Mouse (Mus musculus): ENCODE measurements around the gene C1rl. TPM values are rescaled to one million over a fixed set of nuclear protein-coding genes. Genes with fewer than 3 reads are reported as not detected.
"Not testable (repeated sequence)": the region's sequence is repeated elsewhere in the genome, so short reads cannot be mapped to it uniquely, and the experiment has no call there.

The C1rl gene
- total and polyA plus RNA-seq, 2 experiments from 2014 or later, result 0.22 to 0.48 TPM

DNA sequence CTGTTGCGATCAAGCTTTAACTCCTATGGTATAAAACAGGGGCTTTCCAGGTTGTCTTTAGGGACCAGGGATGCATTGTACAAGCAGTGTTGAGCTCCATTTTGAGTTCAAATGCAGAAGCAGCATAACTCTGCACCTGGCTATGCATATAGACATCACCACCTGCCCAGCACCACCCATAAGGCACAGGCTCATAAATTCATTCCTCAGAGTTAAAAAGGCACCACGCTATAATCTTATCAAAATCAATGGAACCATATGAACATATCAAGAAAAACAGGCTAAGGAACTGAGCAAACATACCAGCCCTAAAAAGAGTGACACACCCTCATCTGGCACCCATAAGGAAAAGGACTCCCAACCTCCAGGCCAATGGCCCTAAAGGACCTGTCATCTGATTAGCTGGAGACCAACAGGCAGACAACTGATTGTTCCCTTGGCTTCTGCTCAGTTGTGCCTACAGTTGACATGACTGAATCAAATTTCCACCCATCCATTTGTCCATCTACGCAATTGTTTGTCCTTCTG is 56.2 kb downstream of the C1rl start:
- TF ChIP-seq CTCF (IDR thresholded peaks at IDR 0.05; ENCODE audit: low read depth), result no peak
- no peak overlapping the region for H3K4me3 ChIP-seq (ENCODE audit: low read depth, low read length)
- H3K4me2 ChIP-seq (ENCODE audit: low read depth), result no peak overlapping the region
- no peak for ATAC-seq
- no peaks in the 10 kb centered on the region for H3K36me3 ChIP-seq (ENCODE audit: insufficient read depth)
- H3K4me1 ChIP-seq (ENCODE audit: insufficient read depth), result no peaks in the 10 kb centered on the region
- DNase-seq, result no peak
- peaks cover 6% of the 10 kb centered on the region; the same call in 1 of the 2 replicates for H3K9me3 ChIP-seq (ENCODE audit: low read length)
- WGBS, result 90% methylated on average over 3 of the region's 3 CpGs
- H3K27ac ChIP-seq (ENCODE audit: low read depth, low read length), result no peak overlapping the region
- no peak overlapping the region for H3K9ac ChIP-seq
- no peaks in the 10 kb centered on the region for H3K27me3 ChIP-seq (ENCODE audit: insufficient read depth, low read length)

DNA sequence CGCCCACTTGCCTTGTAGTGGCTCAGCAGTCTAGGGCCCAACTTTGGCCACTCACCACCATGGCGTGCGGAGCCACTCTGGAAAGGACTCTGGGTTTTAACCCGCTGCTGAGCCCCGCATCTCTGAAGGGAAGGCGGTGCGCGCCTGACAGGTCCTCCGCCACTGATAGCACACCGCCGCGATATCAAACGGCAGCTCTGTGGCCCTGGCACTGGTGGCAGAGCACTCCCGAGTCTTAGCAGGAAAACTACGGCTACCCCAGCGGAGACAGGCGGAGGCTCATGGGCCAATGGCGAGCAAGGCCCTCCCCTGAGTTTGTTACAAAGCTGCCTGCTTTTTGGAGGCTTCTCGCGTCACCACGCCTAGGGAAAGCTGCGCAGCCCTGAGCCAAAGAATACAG is 59.9 kb downstream of the C1rl start:
- no peak for ATAC-seq
- Histone ChIP-seq H3K36me3 (ENCODE audit: insufficient read depth) (no peaks in the 10 kb centered on the region), H3K4me2 (ENCODE audit: low read depth) (no peak overlapping the region), H3K9ac (no peak overlapping the region), H3K4me3 (ENCODE audit: low read depth, low read length) (no peak overlapping the region), H3K4me1 (ENCODE audit: insufficient read depth) (no peaks in the 10 kb centered on the region), H3K27me3 (ENCODE audit: insufficient read depth, low read length) (no peaks in the 10 kb centered on the region), H3K27ac (ENCODE audit: low read depth, low read length) (no peak overlapping the region), H3K9me3 (ENCODE audit: low read length) (peaks cover 6% of the 10 kb centered on the region; the same call in 1 of the 2 replicates)
- no peak for DNase-seq
- TF ChIP-seq CTCF (IDR thresholded peaks at IDR 0.05; ENCODE audit: low read depth), result no peak
- 71% methylated on average over 22 of the region's 22 CpGs for WGBS

DNA sequence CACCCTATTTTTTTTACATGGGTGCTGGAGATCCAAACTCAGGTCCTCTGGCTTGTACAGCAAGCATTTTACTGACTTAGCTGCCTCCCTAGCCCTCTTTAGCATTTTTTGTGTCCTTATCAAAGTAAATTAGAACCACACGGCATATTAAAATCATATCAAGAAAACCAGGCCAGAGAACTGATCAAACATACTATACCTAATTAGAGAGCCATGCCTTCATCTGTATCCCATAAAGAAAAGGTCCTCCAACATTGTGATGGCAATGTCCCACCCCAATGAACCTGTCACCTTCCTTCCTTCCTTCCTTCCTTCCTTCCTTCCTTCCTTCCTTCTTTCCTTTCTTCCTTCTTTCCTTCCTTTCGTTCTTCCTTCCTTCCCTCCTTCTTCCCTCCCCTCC is 63.0 kb downstream of the C1rl start:
- not testable (repeated sequence) for H3K4me2 ChIP-seq (ENCODE audit: low read depth); H3K27me3 ChIP-seq (ENCODE audit: insufficient read depth, low read length); H3K27ac ChIP-seq (ENCODE audit: low read depth, low read length); H3K4me1 ChIP-seq (ENCODE audit: insufficient read depth); H3K4me3 ChIP-seq (ENCODE audit: low read depth, low read length); H3K36me3 ChIP-seq (ENCODE audit: insufficient read depth); H3K9ac ChIP-seq; DNase-seq; H3K9me3 ChIP-seq (ENCODE audit: low read length); ATAC-seq
- 79% methylated on average over 2 of the region's 2 CpGs for WGBS

Other genes with a start within 250 kb of the C1rl start
- gene Cd163, start 188.5 kb upstream of the C1rl start, total RNA-seq (2014; rRNA removed), result 2.8 and 5.0 TPM in 2 replicates
- 1.1 and 1.6 TPM in 2 replicates for gene Cd163, start 188.5 kb upstream of the C1rl start, polyA plus RNA-seq (2015; fragmentation: Nextera tagmentation; extraction: Ambion mirVana)
- gene Pex5, start 78.0 kb upstream of the C1rl start, total RNA-seq (2014; rRNA removed), result 98.2 and 103 TPM in 2 replicates
- 49.6 and 55.3 TPM in 2 replicates for gene Pex5, start 78.0 kb upstream of the C1rl start, polyA plus RNA-seq (2015; fragmentation: Nextera tagmentation; extraction: Ambion mirVana)
- 167 and 223 TPM in 2 replicates for gene Clstn3, start 28.3 kb upstream of the C1rl start, total RNA-seq (2014; rRNA removed)
- gene Clstn3, start 28.3 kb upstream of the C1rl start, polyA plus RNA-seq (2015; fragmentation: Nextera tagmentation; extraction: Ambion mirVana), result 97.3 and 134 TPM in 2 replicates
- gene C1ra, start 19.3 kb downstream of the C1rl start, total RNA-seq (2014; rRNA removed), result 0.23 and 1.1 TPM in 2 replicates
- 0.49 and 0.58 TPM in 2 replicates for gene C1ra, start 19.3 kb downstream of the C1rl start, polyA plus RNA-seq (2015; fragmentation: Nextera tagmentation; extraction: Ambion mirVana)
- 1.9 and 2.9 TPM in 2 replicates for gene C1s1, start 49.2 kb downstream of the C1rl start, total RNA-seq (2014; rRNA removed)
- 0.67 and 0.83 TPM in 2 replicates for gene C1s1, start 49.2 kb downstream of the C1rl start, polyA plus RNA-seq (2015; fragmentation: Nextera tagmentation; extraction: Ambion mirVana)
- gene C1rb, start 77.2 kb downstream of the C1rl start, total RNA-seq (2014; rRNA removed), result not detected in 2 replicates
- not detected in 2 replicates for gene C1rb, start 77.2 kb downstream of the C1rl start, polyA plus RNA-seq (2015; fragmentation: Nextera tagmentation; extraction: Ambion mirVana)
- gene C1s2, start 143.0 kb downstream of the C1rl start, total RNA-seq (2014; rRNA removed), result 0.15 and 0.19 TPM in 2 replicates
- gene C1s2, start 143.0 kb downstream of the C1rl start, polyA plus RNA-seq (2015; fragmentation: Nextera tagmentation; extraction: Ambion mirVana), result 0.17 and 0.18 TPM in 2 replicates
- 27.6 and 35.6 TPM in 2 replicates for gene Lpcat3, start 169.9 kb downstream of the C1rl start, total RNA-seq (2014; rRNA removed)
- 34.3 and 41.3 TPM in 2 replicates for gene Lpcat3, start 169.9 kb downstream of the C1rl start, polyA plus RNA-seq (2015; fragmentation: Nextera tagmentation; extraction: Ambion mirVana)
- gene Emg1, start 219.1 kb downstream of the C1rl start, total RNA-seq (2014; rRNA removed), result 105 TPM in 2 replicates
- gene Emg1, start 219.1 kb downstream of the C1rl start, polyA plus RNA-seq (2015; fragmentation: Nextera tagmentation; extraction: Ambion mirVana), result 96.2 and 116 TPM in 2 replicates
- 200 and 215 TPM in 2 replicates for gene Phb2, start 219.2 kb downstream of the C1rl start, total RNA-seq (2014; rRNA removed)
- 271 TPM in 2 replicates for gene Phb2, start 219.2 kb downstream of the C1rl start, polyA plus RNA-seq (2015; fragmentation: Nextera tagmentation; extraction: Ambion mirVana)
- gene Ptpn6, start 245.6 kb downstream of the C1rl start, total RNA-seq (2014; rRNA removed), result 2.2 and 2.9 TPM in 2 replicates
- gene Ptpn6, start 245.6 kb downstream of the C1rl start, polyA plus RNA-seq (2015; fragmentation: Nextera tagmentation; extraction: Ambion mirVana), result 3.6 and 3.8 TPM in 2 replicates
- gene Grcc10, start 248.3 kb downstream of the C1rl start, total RNA-seq (2014; rRNA removed), result 257 and 314 TPM in 2 replicates
- gene Grcc10, start 248.3 kb downstream of the C1rl start, polyA plus RNA-seq (2015; fragmentation: Nextera tagmentation; extraction: Ambion mirVana), result 699 and 862 TPM in 2 replicates

Data from forebrain, postnatal 0 days (tissue).